Mouse (Mus musculus) neural tube, embryonic 11.5 days (tissue): ENCODE results near the gene Katnbl1. TPM values are rescaled to one million over a fixed set of nuclear protein-coding genes. Genes with fewer than 3 reads are reported as not detected.
"Not testable (repeated sequence)": the region's sequence is repeated elsewhere in the genome, so short reads cannot be mapped to it uniquely, and the experiment has no call there.

Source experiments
- ATAC-seq: fragments of 200-750 bp; cut with Nextera tagmentation; 2 replicates; pipeline ENCODE4 v1.8.0; 2017; ENCODE audit warnings: moderate number of reproducible peaks, mild to moderate bottlenecking, moderate TSS enrichment, moderate library complexity; ENCODE audit not compliant: insufficient read depth, low FRiP score, low TSS enrichment
- DNase-seq: peaks from one replicate; pipeline ENCODE4 v3.0.0-alpha.2; 2015; ENCODE audit warnings: low spot score
- H3K27ac ChIP-seq: fragments of 300-500 bp; sonication (generic); 2 replicates; pipeline ENCODE4 v1.5.1; 2014; ENCODE audit warnings: low read depth, mild to moderate bottlenecking, low read length
- H3K27me3 ChIP-seq: fragments of 300-500 bp; sonication (generic); 2 replicates; pipeline ENCODE4 v1.6.1; 2014; ENCODE audit warnings: mild to moderate bottlenecking, low read length, mixed read lengths; ENCODE audit not compliant: control insufficient read depth, insufficient read depth
- H3K36me3 ChIP-seq: fragments of 300-500 bp; sonication (generic); 2 replicates; pipeline ENCODE4 v1.6.1; 2014; ENCODE audit warnings: mild to moderate bottlenecking, low read length, moderate library complexity, mixed read lengths; ENCODE audit not compliant: control insufficient read depth, insufficient read depth
- H3K4me1 ChIP-seq: fragments of 300-500 bp; sonication (generic); 2 replicates; pipeline ENCODE4 v1.6.1; 2014; ENCODE audit warnings: low read length, mixed read lengths; ENCODE audit not compliant: control insufficient read depth, insufficient read depth
- H3K4me2 ChIP-seq: fragments of 300-500 bp; sonication (generic); 2 replicates; pipeline ENCODE4 v1.6.1; 2014; ENCODE audit warnings: low read depth, mild to moderate bottlenecking, moderate library complexity
- H3K4me3 ChIP-seq: fragments of 300-500 bp; sonication (generic); 2 replicates; pipeline ENCODE4 v1.5.1; 2014; ENCODE audit warnings: low read depth, low read length
- H3K9ac ChIP-seq: fragments of 300-500 bp; sonication (generic); 2 replicates; pipeline ENCODE4 v1.6.1; 2014; ENCODE audit warnings: mild to moderate bottlenecking, low read length
- H3K9me3 ChIP-seq: fragments of 300-500 bp; sonication (generic); 2 replicates; pipeline ENCODE4 v1.6.1; 2016; ENCODE audit warnings: low read length; ENCODE audit not compliant: control insufficient read depth
- WGBS: fragments of 180-500 bp; shearing (Covaris S2); extraction: QIAGEN DNeasy Blood & Tissue Kit; methylation state at CpG from one replicate; pipeline ENCODE4 v1.1.7; 2014; 5-methylcytosine and 5-hydroxymethylcytosine counted together
- polyA plus RNA-seq: library from polyadenylated mRNA; unstranded; fragments of >200 nt; fragmentation: Nextera tagmentation; extraction: Ambion mirVana; gene quantifications from 2 replicates; pipeline ENCODE4 v1.2.1, GENCODE M21; 2014

Katnbl1 gene
- polyA plus RNA-seq, 1 experiment from 2014 or later = 55.2 TPM

DNA sequence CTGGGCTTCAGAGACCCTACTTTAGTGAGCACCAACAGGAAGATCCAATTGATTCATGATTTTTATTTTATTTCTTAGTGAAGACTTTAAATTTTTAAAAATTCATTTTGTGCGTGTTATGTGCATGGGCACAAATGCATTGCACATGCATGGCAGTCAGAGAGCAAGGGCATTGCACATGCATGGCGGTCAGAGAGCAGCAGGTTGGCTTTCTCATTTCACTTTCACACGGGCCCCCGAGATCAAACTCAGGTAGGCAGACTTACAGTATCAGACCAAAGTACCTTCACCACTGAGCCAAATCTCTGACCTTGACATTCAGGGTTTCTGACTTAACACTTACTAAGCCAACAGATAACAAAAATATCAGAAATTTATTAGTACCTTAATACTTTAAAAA is 50.7 kb downstream of the Katnbl1 start:
- no peak overlapping the region for H3K4me2 ChIP-seq
- H3K4me3 ChIP-seq = no peak overlapping the region
- WGBS = 90% methylated on average over 4 of the region's 4 CpGs
- no peak for DNase-seq
- no peaks in the 10 kb centered on the region for H3K4me1 ChIP-seq
- ATAC-seq = no peak
- H3K27ac ChIP-seq = no peak overlapping the region
- H3K9me3 ChIP-seq = no peaks in the 10 kb centered on the region
- H3K27me3 ChIP-seq = no peaks in the 10 kb centered on the region
- no peak overlapping the region for H3K9ac ChIP-seq
- no peaks in the 10 kb centered on the region for H3K36me3 ChIP-seq

DNA sequence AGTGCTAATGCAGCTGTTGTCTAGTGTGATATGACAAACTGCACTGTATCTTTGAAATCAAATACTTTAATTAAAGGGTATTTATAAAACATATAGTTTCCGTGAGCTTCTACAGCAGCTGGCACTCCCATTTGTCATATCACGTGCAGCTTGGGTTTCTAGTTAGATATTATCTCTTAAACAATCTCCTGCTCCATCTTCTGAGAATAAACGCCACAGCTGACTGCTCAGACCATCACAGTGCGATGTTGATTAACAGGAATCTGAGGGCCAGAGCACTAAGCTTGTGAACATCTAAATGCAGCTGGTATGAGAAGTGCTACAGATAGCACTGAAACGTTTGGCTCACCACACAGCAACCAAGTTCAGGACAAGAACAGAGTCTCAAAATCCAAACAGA is 51.4 kb downstream of the Katnbl1 start:
- 86% methylated on average over 5 of the region's 5 CpGs for WGBS
- no peak overlapping the region for H3K4me3 ChIP-seq
- no peaks in the 10 kb centered on the region for H3K27me3 ChIP-seq
- no peak overlapping the region for H3K27ac ChIP-seq
- H3K4me1 ChIP-seq = no peaks in the 10 kb centered on the region
- no peak overlapping the region for H3K9ac ChIP-seq
- ATAC-seq (no peak), DNase-seq (no peak)
- H3K36me3 ChIP-seq = no peaks in the 10 kb centered on the region
- no peak overlapping the region for H3K4me2 ChIP-seq
- no peaks in the 10 kb centered on the region for H3K9me3 ChIP-seq

DNA sequence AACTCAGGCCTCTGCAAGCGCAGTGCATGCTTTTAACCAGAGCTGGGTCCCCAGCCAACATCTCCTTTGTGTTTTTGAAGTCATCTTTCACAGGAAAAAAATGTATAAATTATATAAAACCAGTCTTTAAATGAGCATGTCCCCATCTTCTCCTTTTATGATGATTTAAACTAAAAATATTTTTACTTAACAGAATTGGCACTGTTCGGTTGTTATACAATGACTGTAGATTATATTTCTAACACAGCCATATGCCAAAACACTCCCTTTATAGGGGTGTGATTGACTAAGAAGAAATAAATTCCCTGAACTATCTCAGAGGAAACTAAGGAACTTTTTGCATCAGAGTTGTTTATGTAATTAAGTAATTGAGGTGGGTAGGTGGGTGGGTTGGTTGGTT is 53.5 kb downstream of the Katnbl1 start:
- Histone ChIP-seq H3K4me3 (no peak overlapping the region), H3K27ac (no peak overlapping the region), H3K4me2 (no peak overlapping the region), H3K36me3 (no peaks in the 10 kb centered on the region), H3K9ac (no peak overlapping the region), H3K27me3 (no peaks in the 10 kb centered on the region), H3K4me1 (no peaks in the 10 kb centered on the region), H3K9me3 (no peaks in the 10 kb centered on the region)
- 87% methylated on average over 2 of the region's 2 CpGs for WGBS
- ATAC-seq (no peak), DNase-seq (no peak)

DNA sequence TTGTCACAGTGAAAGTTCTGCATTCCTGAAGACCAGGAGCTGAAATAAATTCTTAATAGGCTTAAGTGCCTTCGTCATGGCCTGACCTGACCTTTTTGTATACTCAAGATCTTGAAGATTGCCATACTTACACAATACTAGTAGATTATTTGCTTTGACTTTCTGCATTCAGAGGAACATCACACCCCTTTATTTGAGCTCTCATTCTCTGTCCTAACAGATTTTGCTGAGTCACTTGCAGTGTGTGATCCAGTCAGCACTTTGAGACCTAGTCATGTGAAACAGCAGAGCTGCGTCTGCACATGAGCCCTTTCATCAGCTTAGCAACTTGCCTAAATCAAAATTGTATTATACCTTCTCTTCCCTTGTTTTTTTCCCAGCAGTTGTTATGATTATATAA is 54.3 kb downstream of the Katnbl1 start:
- Histone ChIP-seq H3K4me3 (no peak overlapping the region), H3K4me2 (no peak overlapping the region), H3K27ac (no peak overlapping the region), H3K27me3 (no peaks in the 10 kb centered on the region), H3K9ac (no peak overlapping the region), H3K36me3 (no peaks in the 10 kb centered on the region), H3K4me1 (no peaks in the 10 kb centered on the region), H3K9me3 (no peaks in the 10 kb centered on the region)
- no peak for ATAC-seq
- DNase-seq = no peak
- WGBS = 96% methylated on average over 2 of the region's 2 CpGs

DNA sequence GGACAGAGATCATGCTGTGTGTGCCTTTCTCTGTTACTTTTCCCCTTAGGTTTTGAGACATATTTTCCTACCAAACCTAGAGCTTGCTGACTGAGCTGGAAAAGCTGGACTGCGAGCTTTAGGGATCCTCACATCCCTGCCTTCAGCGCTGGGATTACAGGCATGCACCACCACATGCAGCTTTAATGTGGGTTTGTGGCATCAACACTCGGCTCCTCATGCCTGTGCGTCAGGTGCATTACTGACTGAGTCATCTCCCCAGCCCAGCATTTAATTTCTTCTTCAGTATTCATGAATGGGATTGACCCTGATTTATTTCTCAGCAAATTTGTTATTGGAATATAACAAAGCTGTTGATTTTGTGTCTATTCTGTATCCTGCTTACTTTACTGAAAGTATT is 57.3 kb downstream of the Katnbl1 start:
- Histone ChIP-seq H3K4me1 (no peaks in the 10 kb centered on the region), H3K27ac (no peak overlapping the region), H3K9ac (no peak overlapping the region), H3K4me3 (no peak overlapping the region), H3K36me3 (no peaks in the 10 kb centered on the region), H3K9me3 (no peaks in the 10 kb centered on the region), H3K4me2 (no peak overlapping the region), H3K27me3 (no peaks in the 10 kb centered on the region)
- no peak for DNase-seq
- no peak for ATAC-seq
- WGBS = 82% methylated on average over 4 of the region's 4 CpGs

DNA sequence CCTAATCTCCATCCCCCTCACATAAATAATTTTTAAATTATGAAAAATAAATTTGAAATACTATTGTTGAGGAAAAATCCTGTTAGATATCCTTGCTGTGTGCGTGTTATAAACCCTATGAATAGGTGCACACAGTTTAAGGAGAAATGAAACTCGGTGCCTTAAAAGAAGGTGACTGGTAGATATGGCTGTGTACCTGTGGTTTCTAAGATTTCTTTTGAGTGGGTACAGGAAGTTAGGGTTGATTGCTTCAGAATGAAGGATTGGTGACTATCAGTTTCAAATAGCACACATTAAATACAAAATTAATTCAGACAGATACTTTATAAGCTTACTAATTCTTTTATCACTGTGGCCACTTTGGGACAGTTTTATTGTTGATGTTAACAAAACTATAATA is 58.6 kb downstream of the Katnbl1 start:
- Histone ChIP-seq H3K27me3 (no peaks in the 10 kb centered on the region), H3K4me2 (no peak overlapping the region), H3K9ac (no peak overlapping the region), H3K9me3 (no peaks in the 10 kb centered on the region), H3K36me3 (no peaks in the 10 kb centered on the region), H3K4me3 (no peak overlapping the region), H3K27ac (no peak overlapping the region), H3K4me1 (no peaks in the 10 kb centered on the region)
- DNase-seq (no peak), ATAC-seq (no peak)
- WGBS = 84% methylated on average over 2 of the region's 2 CpGs

DNA sequence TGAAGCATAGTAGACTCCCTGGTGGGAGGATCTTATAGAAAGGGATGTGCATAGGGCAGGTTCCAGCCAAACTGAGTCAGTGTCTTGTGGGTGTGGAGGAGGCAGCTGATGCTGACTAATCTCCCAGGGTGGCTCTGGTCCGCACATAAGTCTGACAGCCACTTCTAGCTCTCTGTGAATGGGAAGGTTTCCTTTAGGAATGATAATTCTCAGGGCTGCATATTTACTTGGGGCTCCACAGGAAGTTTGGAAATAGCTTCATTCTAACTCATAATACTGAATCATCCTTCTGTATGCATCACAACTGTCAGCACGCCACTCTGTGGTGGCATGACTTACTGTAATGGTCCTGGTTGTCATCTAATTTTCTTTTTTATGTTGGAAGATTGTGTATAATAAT is 64.5 kb downstream of the Katnbl1 start:
- Histone ChIP-seq H3K36me3 (no peaks in the 10 kb centered on the region), H3K9ac (no peak overlapping the region), H3K4me3 (no peak overlapping the region), H3K4me1 (no peaks in the 10 kb centered on the region), H3K27me3 (no peaks in the 10 kb centered on the region), H3K4me2 (no peak overlapping the region), H3K27ac (no peak overlapping the region), H3K9me3 (no peaks in the 10 kb centered on the region)
- DNase-seq = no peak
- no peak for ATAC-seq
- 78% methylated on average over 2 of the region's 2 CpGs for WGBS

DNA sequence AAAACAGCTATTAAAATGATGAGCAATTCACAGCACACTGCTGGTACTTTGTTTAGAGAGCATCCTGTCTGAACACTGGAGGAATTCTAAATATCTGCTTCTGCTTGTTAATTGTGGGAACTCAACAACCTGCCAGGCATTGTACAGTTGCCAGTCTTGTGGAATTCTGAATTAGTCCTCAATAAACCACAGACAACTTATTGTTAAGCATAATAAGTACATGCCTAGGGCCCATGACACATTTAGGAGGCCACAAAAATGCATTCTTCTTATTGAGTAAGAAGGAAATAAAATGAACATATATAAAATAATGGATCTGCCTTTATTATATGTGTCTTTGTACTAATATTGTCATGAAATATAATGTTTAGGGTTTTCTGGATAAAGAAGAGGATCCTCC is 66.5 kb downstream of the Katnbl1 start:
- DNase-seq (no peak), ATAC-seq (no peak)
- H3K9me3 ChIP-seq = no peaks in the 10 kb centered on the region
- H3K4me1 ChIP-seq = no peaks in the 10 kb centered on the region
- H3K9ac ChIP-seq = no peak overlapping the region
- no peak overlapping the region for H3K4me3 ChIP-seq
- no peaks in the 10 kb centered on the region for H3K36me3 ChIP-seq
- no peaks in the 10 kb centered on the region for H3K27me3 ChIP-seq
- H3K27ac ChIP-seq = no peak overlapping the region
- H3K4me2 ChIP-seq = no peak overlapping the region

DNA sequence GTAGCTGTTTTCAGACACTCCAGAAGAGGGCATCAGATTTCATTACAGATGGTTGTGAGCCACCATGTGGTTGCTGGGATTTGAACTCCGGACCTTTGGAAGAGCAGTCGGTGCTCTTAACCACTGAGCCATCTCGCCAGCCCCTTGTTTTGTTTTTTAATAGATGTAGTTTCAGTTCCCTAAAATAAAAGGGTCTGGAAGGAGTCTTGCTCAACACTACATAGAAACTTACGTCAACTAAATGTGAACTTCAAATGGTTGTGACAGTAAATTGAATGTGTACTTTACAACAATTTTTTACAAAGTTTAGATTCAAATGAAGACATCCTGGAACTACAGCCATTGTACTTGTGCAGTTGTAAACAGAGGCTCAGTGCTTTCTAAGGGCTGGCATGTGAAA is 69.0 kb downstream of the Katnbl1 start:
- ATAC-seq, H3K27ac ChIP-seq: not testable (repeated sequence)

More for the DNA sequence above, 69.0 kb downstream of the Katnbl1 start:
- H3K36me3 ChIP-seq, H3K27me3 ChIP-seq, H3K9ac ChIP-seq, H3K4me3 ChIP-seq, DNase-seq, H3K4me2 ChIP-seq, H3K4me1 ChIP-seq, H3K9me3 ChIP-seq: not testable (repeated sequence)
- WGBS = 78% methylated on average over 4 of the region's 4 CpGs
